In genomic region chr14:47417346-47417745, GRCm38 (mm10) we compare ENCODE assay signal across 8 mouse cellular contexts. TPM values are rescaled to one million over a fixed set of nuclear protein-coding genes. Genes with fewer than 3 reads are reported as not detected.
DNase-seq lines count a peak whose midpoint lies in the region; ATAC-seq lines count a peak whose summit lies in the region.

No protein-coding gene starts in this region.

- peaks cover 35% of the 10 kb centered on the region for H3K36me3 ChIP-seq in lung, embryonic 15.5 days
- H3K36me3 ChIP-seq in forebrain, embryonic 10.5 days (replicated peaks) = peaks cover 44% of the 10 kb centered on the region
- H3K36me3 ChIP-seq in limb, embryonic 13.5 days = peaks cover 35% of the 10 kb centered on the region
- peaks cover 23% of the 10 kb centered on the region for H3K36me3 ChIP-seq in stomach, embryonic 14.5 days (ENCODE audit: control insufficient read depth, insufficient read depth, low read length)

- WGBS in lung, embryonic 15.5 days = 11% methylated on average over 3 of the region's 3 CpGs
- WGBS in forebrain, embryonic 10.5 days = 45% methylated on average over 3 of the region's 3 CpGs
- WGBS in limb, embryonic 13.5 days = 31% methylated on average over 3 of the region's 3 CpGs
- 22% methylated on average over 3 of the region's 3 CpGs for WGBS in stomach, embryonic 14.5 days

- peak overlapping the region; percentile 63 for H3K9ac ChIP-seq in lung, embryonic 15.5 days
- H3K9ac ChIP-seq in limb, embryonic 13.5 days = peak overlapping the region; percentile 68
- peak overlapping the region; percentile 46 for H3K9ac ChIP-seq in stomach, embryonic 14.5 days (replicated peaks; ENCODE audit: low read depth, low read length)

- peaks cover 17% of the 10 kb centered on the region for H3K4me1 ChIP-seq in lung, embryonic 15.5 days
- H3K4me1 ChIP-seq in forebrain, embryonic 10.5 days = peaks cover 19% of the 10 kb centered on the region
- H3K4me1 ChIP-seq in limb, embryonic 13.5 days = peaks cover 29% of the 10 kb centered on the region
- peaks cover 12% of the 10 kb centered on the region for H3K4me1 ChIP-seq in stomach, embryonic 14.5 days (ENCODE audit: control insufficient read depth, insufficient read depth, low read length)

- no peak overlapping the region for H3K27ac ChIP-seq in lung, embryonic 15.5 days
- H3K27ac ChIP-seq in forebrain, embryonic 10.5 days = peak overlapping the region; percentile 89
- no peak overlapping the region; the same call in 1 of the 2 replicates for H3K27ac ChIP-seq in limb, embryonic 13.5 days
- no peak overlapping the region for H3K27ac ChIP-seq in stomach, embryonic 14.5 days (ENCODE audit: low read length)

- H3K27me3 ChIP-seq in lung, embryonic 15.5 days = no peaks in the 10 kb centered on the region
- no peaks in the 10 kb centered on the region for H3K27me3 ChIP-seq in forebrain, embryonic 10.5 days (ENCODE audit: poor library complexity, severe bottlenecking)
- no peaks in the 10 kb centered on the region for H3K27me3 ChIP-seq in limb, embryonic 13.5 days
- no peaks in the 10 kb centered on the region for H3K27me3 ChIP-seq in stomach, embryonic 14.5 days (ENCODE audit: control insufficient read depth, insufficient read depth, low read length)

- H3K4me2 ChIP-seq in lung, embryonic 15.5 days = peak overlapping the region; percentile 70
- peak overlapping the region; percentile 80 for H3K4me2 ChIP-seq in limb, embryonic 13.5 days (replicated peaks)
- H3K4me2 ChIP-seq in stomach, embryonic 14.5 days (replicated peaks; ENCODE audit: low read depth, low read length) = peak overlapping the region; percentile 44

- peak overlapping the region; percentile 72 for H3K4me3 ChIP-seq in lung, embryonic 15.5 days
- H3K4me3 ChIP-seq in forebrain, embryonic 10.5 days = peak overlapping the region; percentile 63
- peak overlapping the region; percentile 62 for H3K4me3 ChIP-seq in limb, embryonic 13.5 days
- H3K4me3 ChIP-seq in stomach, embryonic 14.5 days (ENCODE audit: low read depth, low read length) = peak overlapping the region; percentile 65

- no peak for DNase-seq in lung, postnatal 25 days (ENCODE audit: low spot score)
- no peak for DNase-seq in forebrain, embryonic 10.5 days (ENCODE audit: extremely low spot score, low spot score)
- no peak for DNase-seq in cerebellum, postnatal 25 days
- DNase-seq in adipocyte (ENCODE audit: low spot score) = no peak
- no peak for DNase-seq in cerebellum, adult 9-11 months

- no peak for ATAC-seq in lung, embryonic 15.5 days (ENCODE audit: borderline replicate concordance, extremely low read depth, low FRiP score, low TSS enrichment)
- no peak for ATAC-seq in limb, embryonic 13.5 days (ENCODE audit: low FRiP score, low read depth)
- no peak for ATAC-seq in stomach, embryonic 14.5 days (ENCODE audit: insufficient number of reproducible peaks, insufficient read depth, low FRiP score, low read depth)

- H3K9me3 ChIP-seq in lung, embryonic 15.5 days = no peaks in the 10 kb centered on the region
- H3K9me3 ChIP-seq in forebrain, embryonic 10.5 days = no peaks in the 10 kb centered on the region
- H3K9me3 ChIP-seq in limb, embryonic 13.5 days = no peaks in the 10 kb centered on the region
- H3K9me3 ChIP-seq in stomach, embryonic 14.5 days (ENCODE audit: control insufficient read depth, low read depth, low read length) = no peaks in the 10 kb centered on the region

RNA-seq across cellular contexts. Expression of gene Dlgap5, which starts 0.9 kb away (rescaled TPM):
- 50.8 and 52.8 TPM in 2 replicates for polyA plus RNA-seq in lung, embryonic 15.5 days (2015; fragmentation: Nextera tagmentation; extraction: Ambion mirVana)
- polyA plus RNA-seq in forebrain, embryonic 10.5 days (2016; fragmentation: Nextera tagmentation; extraction: Ambion mirVana) = 86.4 and 88.0 TPM in 2 replicates
- polyA plus RNA-seq in limb, embryonic 13.5 days (2015; fragmentation: Nextera tagmentation; extraction: Ambion mirVana) = 47.2 and 48.4 TPM in 2 replicates
- 46.1 and 49.5 TPM in 2 replicates for polyA plus RNA-seq in stomach, embryonic 14.5 days (2014; fragmentation: Nextera tagmentation; extraction: Ambion mirVana)

RNA-seq across cellular contexts. Expression of gene Fbxo34, which starts 32.9 kb away (rescaled TPM):
- 20.9 and 21.8 TPM in 2 replicates for polyA plus RNA-seq in lung, embryonic 15.5 days (2015; fragmentation: Nextera tagmentation; extraction: Ambion mirVana)
- polyA plus RNA-seq in forebrain, embryonic 10.5 days (2016; fragmentation: Nextera tagmentation; extraction: Ambion mirVana) = 26.5 and 28.4 TPM in 2 replicates
- polyA plus RNA-seq in limb, embryonic 13.5 days (2015; fragmentation: Nextera tagmentation; extraction: Ambion mirVana) = 25.3 and 26.6 TPM in 2 replicates
- 20.7 and 21.4 TPM in 2 replicates for polyA plus RNA-seq in stomach, embryonic 14.5 days (2014; fragmentation: Nextera tagmentation; extraction: Ambion mirVana)

RNA-seq across cellular contexts. Expression of gene Lgals3, which starts 49.8 kb away (rescaled TPM):
- 26.8 and 36.0 TPM in 2 replicates for polyA plus RNA-seq in lung, embryonic 15.5 days (2015; fragmentation: Nextera tagmentation; extraction: Ambion mirVana)
- polyA plus RNA-seq in forebrain, embryonic 10.5 days (2016; fragmentation: Nextera tagmentation; extraction: Ambion mirVana) = 0.20 and 0.29 TPM in 2 replicates
- polyA plus RNA-seq in limb, embryonic 13.5 days (2015; fragmentation: Nextera tagmentation; extraction: Ambion mirVana) = 17.8 and 21.6 TPM in 2 replicates
- polyA plus RNA-seq in stomach, embryonic 14.5 days (2014; fragmentation: Nextera tagmentation; extraction: Ambion mirVana) = 15.9 and 16.6 TPM in 2 replicates

Comparison
In these comparisons a context has a peak if more than half of its experiments do, and no peak if none do; other contexts are left out.
1. RNA of gene Lgals3, which starts 49.8 kb away (polyA plus RNA-seq): 26.8 to 36.0 TPM in lung, embryonic 15.5 days, 17.8 to 21.6 TPM in limb, embryonic 13.5 days and 15.9 to 16.6 TPM in stomach, embryonic 14.5 days; 0.20 to 0.29 TPM in forebrain, embryonic 10.5 days; every median in the first group is over 10 times any median in the second.
2. Peak in every context shown above with its lines, with median percentiles within 50 percentile points of each other: H3K4me2 ChIP-seq, H3K4me3 ChIP-seq and H3K9ac ChIP-seq.